Mouse (Mus musculus) heart, embryonic 12.5 days (tissue): ENCODE data around the gene 1700061G19Rik. TPM values are rescaled to one million over a fixed set of nuclear protein-coding genes. Genes with fewer than 3 reads are reported as not detected.
"Not testable (repeated sequence)": the region's sequence is repeated elsewhere in the genome, so short reads cannot be mapped to it uniquely, and the experiment has no call there.

Experiments
- ATAC-seq: fragments of 200-750 bp; cut with Nextera tagmentation; 2 replicates; pipeline ENCODE4 v1.8.0; 2017; ENCODE audit warnings: moderate TSS enrichment, moderate library complexity; ENCODE audit not compliant: insufficient number of reproducible peaks, low FRiP score
- H3K27ac ChIP-seq: fragments of 300-500 bp; sonication (generic); 2 replicates; pipeline ENCODE4 v1.5.1; 2016; ENCODE audit warnings: mild to moderate bottlenecking, moderate library complexity; ENCODE audit not compliant: poor library complexity, severe bottlenecking
- H3K27me3 ChIP-seq: fragments of 300-500 bp; sonication (generic); replicated peaks from 2 replicates; pipeline ENCODE4 v1.6.1; 2016; ENCODE audit warnings: mild to moderate bottlenecking, moderate library complexity
- H3K36me3 ChIP-seq: fragments of 300-500 bp; sonication (generic); 2 replicates; pipeline ENCODE4 v1.6.1; 2016; ENCODE audit warnings: mild to moderate bottlenecking, moderate library complexity
- H3K4me1 ChIP-seq: fragments of 300-500 bp; sonication (generic); replicated peaks from 2 replicates; pipeline ENCODE4 v1.6.1; 2016; ENCODE audit warnings: mild to moderate bottlenecking
- H3K4me2 ChIP-seq: fragments of 300-500 bp; sonication (generic); 2 replicates; pipeline ENCODE4 v1.6.1; 2016; ENCODE audit warnings: mild to moderate bottlenecking, moderate library complexity
- H3K4me3 ChIP-seq: fragments of 300-500 bp; sonication (generic); 2 replicates; pipeline ENCODE4 v1.5.1; 2016; ENCODE audit warnings: mild to moderate bottlenecking
- H3K9ac ChIP-seq: fragments of 300-500 bp; sonication (generic); 2 replicates; pipeline ENCODE4 v1.6.1; 2016; ENCODE audit warnings: mild to moderate bottlenecking, moderate library complexity
- H3K9me3 ChIP-seq: fragments of 300-500 bp; sonication (generic); replicated peaks from 2 replicates; pipeline ENCODE4 v1.6.1; 2016; ENCODE audit warnings: mild to moderate bottlenecking, moderate library complexity
- WGBS: fragments of 180-500 bp; shearing (Covaris S2); methylation state at CpG from one replicate; pipeline ENCODE4 v1.1.7; 2016; 5-methylcytosine and 5-hydroxymethylcytosine counted together
- polyA plus RNA-seq: library from polyadenylated mRNA; unstranded; fragments of >200 nt; fragmentation: Nextera tagmentation; extraction: Ambion mirVana; gene quantifications from 2 replicates; pipeline ENCODE4 v1.2.1, GENCODE M21; 2016

1700061G19Rik gene
- polyA plus RNA-seq, 1 experiment from 2014 or later: 0.36 TPM

- H3K4me2 ChIP-seq: no peak overlapping the region
- H3K4me3 ChIP-seq: no peak overlapping the region
- H3K9ac ChIP-seq: peak overlapping the region; percentile 3; the same call in 1 of the 2 replicates
- ATAC-seq: no peak
- peaks cover 98% of the 10 kb centered on the region for H3K36me3 ChIP-seq
- no peaks in the 10 kb centered on the region for H3K9me3 ChIP-seq
- WGBS: 90% methylated on average over 6 of the region's 6 CpGs
- no peaks in the 10 kb centered on the region for H3K4me1 ChIP-seq
- H3K27me3 ChIP-seq: no peaks in the 10 kb centered on the region
- no peak overlapping the region for H3K27ac ChIP-seq
Observed at GRCm38 (mm10) chr17:56896513-56897129, 21.3 kb downstream of the 1700061G19Rik start.

DNA sequence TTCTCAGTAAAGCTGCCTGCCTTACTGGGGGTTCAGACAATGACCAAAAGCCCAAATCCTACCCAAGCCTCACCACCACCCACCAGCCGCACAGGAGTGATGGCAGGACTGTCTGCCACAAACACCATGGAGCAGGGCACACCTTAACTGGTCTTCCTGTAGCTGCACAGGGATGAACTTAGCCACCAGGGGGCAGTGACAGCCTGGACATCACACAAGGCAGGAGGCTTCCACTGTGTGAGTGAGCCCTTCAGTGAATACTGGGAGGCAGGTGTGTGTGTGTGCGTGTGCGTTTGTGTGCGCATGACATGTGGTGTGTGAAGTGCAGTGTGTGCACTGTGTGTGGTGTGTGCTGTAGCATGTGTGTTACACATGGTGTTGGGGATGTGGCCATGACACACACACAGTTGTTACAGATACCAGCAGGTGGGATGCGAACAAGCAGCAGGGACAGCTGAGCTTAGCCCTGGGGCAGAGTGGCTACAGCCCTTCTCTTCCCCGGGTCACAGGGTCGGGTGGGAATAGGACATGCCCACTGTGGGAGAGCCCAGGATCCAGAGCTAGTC is 22.4 kb downstream of the 1700061G19Rik start:
- 79% methylated on average over 7 of the region's 7 CpGs for WGBS

DNA sequence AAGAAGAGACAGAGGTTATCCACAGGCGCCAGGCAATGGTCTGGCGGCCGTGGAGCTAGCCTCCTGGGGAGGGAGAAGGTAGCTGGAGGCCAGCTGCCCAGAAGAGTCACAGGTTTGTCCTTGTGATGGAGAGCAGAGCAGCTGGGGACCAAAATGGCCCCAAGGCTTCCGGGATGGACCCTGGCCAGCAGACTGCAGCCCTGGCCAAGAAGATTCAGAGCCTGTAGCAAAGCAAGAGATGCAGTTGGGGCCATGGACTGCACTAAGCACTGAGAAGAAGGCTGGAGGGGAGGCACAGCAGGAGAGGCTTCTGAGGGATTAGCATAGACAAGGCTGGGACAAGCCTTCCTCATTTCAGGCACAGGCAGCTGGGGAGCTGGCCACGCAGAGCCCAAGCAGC is 27.4 kb downstream of the 1700061G19Rik start:
- Histone ChIP-seq H3K4me2 (no peak overlapping the region), H3K4me1 (peaks cover 13% of the 10 kb centered on the region), H3K27ac (no peak overlapping the region), H3K9ac (no peak overlapping the region), H3K36me3 (peaks cover 89% of the 10 kb centered on the region), H3K9me3 (no peaks in the 10 kb centered on the region), H3K27me3 (no peaks in the 10 kb centered on the region), H3K4me3 (no peak overlapping the region)
- WGBS: 87% methylated on average over 5 of the region's 5 CpGs
- no peak for ATAC-seq

More for the DNA sequence above, 22.4 kb downstream of the 1700061G19Rik start:
- Histone ChIP-seq H3K4me3 (no peak overlapping the region), H3K9me3 (no peaks in the 10 kb centered on the region), H3K27me3 (no peaks in the 10 kb centered on the region), H3K9ac (no peak overlapping the region), H3K4me2 (no peak overlapping the region), H3K36me3 (peaks cover 98% of the 10 kb centered on the region), H3K27ac (no peak overlapping the region), H3K4me1 (no peaks in the 10 kb centered on the region)
- ATAC-seq: peak; percentile 52; the same call in 1 of the 2 replicates

GRCm38 (mm10) chr17:56906166-56906565 is 30.9 kb downstream of the 1700061G19Rik start:
- no peak for ATAC-seq
- 87% methylated on average over 3 of the region's 3 CpGs for WGBS
- Histone ChIP-seq H3K36me3 (peaks cover 81% of the 10 kb centered on the region), H3K9ac (no peak overlapping the region), H3K4me1 (peaks cover 27% of the 10 kb centered on the region), H3K27ac (no peak overlapping the region), H3K4me2 (no peak overlapping the region), H3K9me3 (no peaks in the 10 kb centered on the region), H3K4me3 (no peak overlapping the region), H3K27me3 (no peaks in the 10 kb centered on the region)

- no peaks in the 10 kb centered on the region for H3K27me3 ChIP-seq
- no peaks in the 10 kb centered on the region for H3K9me3 ChIP-seq
- H3K36me3 ChIP-seq: peaks cover 81% of the 10 kb centered on the region
- H3K4me3 ChIP-seq: no peak overlapping the region
- no peak overlapping the region for H3K4me2 ChIP-seq
- no peak overlapping the region for H3K9ac ChIP-seq
- WGBS: 92% methylated on average over 5 of the region's 5 CpGs
- H3K4me1 ChIP-seq: peaks cover 27% of the 10 kb centered on the region
- H3K27ac ChIP-seq: no peak overlapping the region
- no peak for ATAC-seq
Observed at GRCm38 (mm10) chr17:56907096-56907495, 31.8 kb downstream of the 1700061G19Rik start.

GRCm38 (mm10) chr17:56907887-56908286 is 32.6 kb downstream of the 1700061G19Rik start:
- no peak overlapping the region for H3K9ac ChIP-seq
- 41% methylated on average over 9 of the region's 9 CpGs for WGBS
- no peaks in the 10 kb centered on the region for H3K27me3 ChIP-seq
- no peaks in the 10 kb centered on the region for H3K9me3 ChIP-seq
- H3K4me1 ChIP-seq: peaks cover 27% of the 10 kb centered on the region
- no peak overlapping the region for H3K4me3 ChIP-seq
- H3K27ac ChIP-seq: peak overlapping the region; percentile 39
- H3K36me3 ChIP-seq: peaks cover 79% of the 10 kb centered on the region
- peak overlapping the region; percentile 18; the same call in 1 of the 2 replicates for H3K4me2 ChIP-seq
- ATAC-seq: no peak

- H3K4me3 ChIP-seq, ATAC-seq, H3K9ac ChIP-seq, H3K4me2 ChIP-seq, H3K9me3 ChIP-seq, H3K27ac ChIP-seq, H3K27me3 ChIP-seq: not testable (repeated sequence)
- 92% methylated on average over 2 of the region's 2 CpGs for WGBS
- peaks cover 29% of the 10 kb centered on the region for H3K4me1 ChIP-seq
- peaks cover 75% of the 10 kb centered on the region for H3K36me3 ChIP-seq
Observed at GRCm38 (mm10) chr17:56909764-56910163, 34.5 kb downstream of the 1700061G19Rik start.

DNA sequence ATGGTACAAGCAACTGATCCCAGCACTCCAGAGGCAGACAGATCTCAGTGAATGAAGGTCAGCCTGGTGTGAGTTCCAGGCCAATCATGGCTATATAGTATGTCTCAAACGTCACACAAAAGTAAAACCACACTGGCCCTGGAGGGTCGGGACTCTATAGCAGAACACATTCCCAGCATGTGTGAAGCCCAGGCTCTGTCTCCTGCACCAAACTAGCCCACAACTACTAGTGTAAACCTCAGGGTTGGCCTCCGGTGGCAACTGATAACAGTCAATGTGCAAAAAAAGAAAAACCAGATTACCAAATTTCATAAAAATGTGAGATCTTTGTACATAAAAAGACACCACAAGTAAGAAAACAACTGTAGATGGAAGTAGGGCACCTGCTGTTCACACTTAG is 37.7 kb downstream of the 1700061G19Rik start:
- no peaks in the 10 kb centered on the region for H3K9me3 ChIP-seq
- H3K36me3 ChIP-seq: peaks cover 80% of the 10 kb centered on the region
- no peak for ATAC-seq
- H3K9ac ChIP-seq: no peak overlapping the region
- no peaks in the 10 kb centered on the region for H3K27me3 ChIP-seq
- no peak overlapping the region for H3K4me2 ChIP-seq
- H3K27ac ChIP-seq: no peak overlapping the region
- 83% methylated on average over 3 of the region's 3 CpGs for WGBS
- H3K4me1 ChIP-seq: peaks cover 30% of the 10 kb centered on the region
- H3K4me3 ChIP-seq: no peak overlapping the region

DNA sequence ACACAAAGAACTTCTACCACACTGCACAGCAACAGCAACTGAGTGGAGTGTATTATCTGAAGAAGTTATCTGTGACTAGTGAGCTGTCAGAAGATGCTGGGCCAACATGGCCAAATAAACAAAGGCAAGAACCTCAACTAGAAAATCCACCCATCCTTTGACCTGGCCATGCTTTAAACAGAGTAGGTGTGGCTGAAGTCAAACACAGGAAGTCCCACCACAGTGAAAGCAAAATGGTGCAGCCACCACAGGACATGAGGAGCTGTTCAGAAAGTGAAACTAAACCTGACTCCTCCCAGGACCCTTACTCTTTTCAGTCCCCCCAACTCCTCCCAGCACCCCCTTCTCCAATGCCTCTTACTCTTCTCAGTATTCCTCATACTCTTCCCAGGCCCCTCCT is 38.2 kb downstream of the 1700061G19Rik start:
- Histone ChIP-seq H3K36me3 (peaks cover 81% of the 10 kb centered on the region), H3K4me1 (peaks cover 26% of the 10 kb centered on the region), H3K9ac (no peak overlapping the region), H3K27me3 (no peaks in the 10 kb centered on the region), H3K27ac (no peak overlapping the region), H3K4me3 (no peak overlapping the region), H3K4me2 (no peak overlapping the region), H3K9me3 (no peaks in the 10 kb centered on the region)
- ATAC-seq: no peak

- H3K4me1 ChIP-seq: peaks cover 20% of the 10 kb centered on the region
- 85% methylated on average over 2 of the region's 2 CpGs for WGBS
- no peak overlapping the region for H3K4me2 ChIP-seq
- ATAC-seq: no peak
- H3K9ac ChIP-seq: no peak overlapping the region
- H3K9me3 ChIP-seq: no peaks in the 10 kb centered on the region
- peaks cover 78% of the 10 kb centered on the region for H3K36me3 ChIP-seq
- no peak overlapping the region for H3K4me3 ChIP-seq
- H3K27ac ChIP-seq: no peak overlapping the region
- H3K27me3 ChIP-seq: no peaks in the 10 kb centered on the region
Observed at GRCm38 (mm10) chr17:56917166-56917565, 41.9 kb downstream of the 1700061G19Rik start.

DNA sequence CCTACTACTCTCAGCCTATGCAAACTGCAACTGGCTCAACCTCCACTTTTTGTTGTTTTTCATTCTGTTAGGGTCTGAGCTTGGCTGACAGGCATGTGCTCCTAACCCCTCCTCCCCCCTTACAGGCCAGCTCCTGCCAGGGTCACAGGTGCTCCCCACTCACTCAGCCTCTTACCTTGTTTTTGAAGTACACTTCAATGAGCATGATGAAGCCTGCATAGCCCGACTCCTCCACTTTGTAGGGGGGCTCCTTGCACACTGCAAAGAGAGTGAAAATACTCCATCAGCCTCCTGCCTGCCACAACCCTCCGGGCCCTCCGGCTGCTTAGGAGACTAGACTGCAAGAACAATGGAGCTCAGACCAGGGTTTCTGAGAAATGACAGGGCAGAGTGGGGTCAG is 44.4 kb downstream of the 1700061G19Rik start:
- 85% methylated on average over 3 of the region's 3 CpGs for WGBS
- no peak overlapping the region for H3K4me2 ChIP-seq
- H3K4me1 ChIP-seq: peaks cover 18% of the 10 kb centered on the region
- no peak for ATAC-seq
- no peaks in the 10 kb centered on the region for H3K27me3 ChIP-seq
- peaks cover 77% of the 10 kb centered on the region for H3K36me3 ChIP-seq
- H3K9me3 ChIP-seq: no peaks in the 10 kb centered on the region
- no peak overlapping the region for H3K9ac ChIP-seq
- H3K27ac ChIP-seq: no peak overlapping the region
- no peak overlapping the region for H3K4me3 ChIP-seq

DNA sequence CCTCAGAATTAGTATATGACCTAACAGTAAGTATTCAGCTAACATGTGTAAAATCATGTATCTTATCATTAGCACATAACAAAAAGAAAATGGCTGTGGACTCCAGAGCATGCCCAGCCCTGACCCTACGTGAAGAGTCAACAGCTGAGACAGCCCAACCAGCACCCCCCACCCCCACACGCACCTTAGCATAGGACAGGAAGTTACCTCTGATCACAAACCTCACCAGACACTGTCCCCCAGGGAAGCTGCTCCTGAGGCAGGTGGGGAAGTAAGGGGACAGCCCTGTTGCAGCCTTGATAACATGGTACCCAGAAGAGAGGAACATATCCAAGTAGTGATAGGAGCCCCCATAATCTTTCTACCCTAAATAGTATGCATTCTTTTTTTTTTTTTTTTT is 50.7 kb downstream of the 1700061G19Rik start:
- no peaks in the 10 kb centered on the region for H3K27me3 ChIP-seq
- H3K4me3 ChIP-seq: no peak overlapping the region
- H3K4me1 ChIP-seq: peaks cover 28% of the 10 kb centered on the region
- ATAC-seq: no peak
- H3K36me3 ChIP-seq: peaks cover 45% of the 10 kb centered on the region
- H3K9me3 ChIP-seq: no peaks in the 10 kb centered on the region
- no peak overlapping the region for H3K27ac ChIP-seq
- 91% methylated on average over 2 of the region's 2 CpGs for WGBS
- no peak overlapping the region for H3K4me2 ChIP-seq
- H3K9ac ChIP-seq: no peak overlapping the region
